Mouse (Mus musculus) embryonic fibroblast, embryonic 13.5 days (primary cell): ENCODE data around the gene Cd8a.

Experiments
- CTCF ChIP-seq: IDR thresholded peaks from 2 replicates; pipeline ENCODE4 v1.5.1; 2011; ENCODE audit warnings: mild to moderate bottlenecking, control low read depth, low read length, moderate library complexity, borderline replicate concordance; ENCODE audit not compliant: insufficient read depth
- POLR2A ChIP-seq: IDR thresholded peaks from 2 replicates; pipeline ENCODE4 v1.6.1; 2011; ENCODE audit warnings: low read depth, mild to moderate bottlenecking, control low read depth, low read length, moderate library complexity

DNA sequence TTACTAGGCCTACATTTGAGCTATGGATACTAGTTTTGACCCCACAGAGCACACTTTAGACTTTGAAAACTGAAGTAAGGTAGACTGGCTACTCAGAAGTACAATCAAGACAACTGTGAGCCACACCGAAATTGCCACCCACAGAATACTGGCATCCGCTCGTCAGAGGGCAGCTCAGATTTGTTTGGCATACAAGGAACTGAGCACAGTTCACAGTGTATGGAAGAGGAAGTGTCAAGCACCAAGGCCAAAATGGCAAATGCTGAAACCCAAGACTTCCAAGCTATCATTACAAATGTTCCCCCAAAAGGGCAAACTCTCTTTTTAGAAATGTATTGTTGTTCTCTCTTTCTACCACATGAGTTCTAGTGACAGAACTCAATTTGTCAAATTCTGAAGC is 42.2 kb downstream of the Cd8a start:
- TF ChIP-seq POLR2A: no peak
- no peak for TF ChIP-seq CTCF
